In genomic region chr2:20934406-20934805, GRCm38 (mm10) we compare ENCODE assay signal across 24 mouse cellular contexts. TPM values are rescaled to one million over a fixed set of nuclear protein-coding genes. Genes with fewer than 3 reads are reported as not detected.
DNase-seq lines count a peak whose midpoint lies in the region; ATAC-seq and TF ChIP-seq lines count a peak whose summit lies in the region.
"Had no signal": no experiment of that assay in that cellular context is flagged by ENCODE, and none has a peak within 500 bp of the region (broad histone marks: within the 10 kb centered on the region; RNA-seq: fewer than 3 reads in every experiment).

No protein-coding gene starts in this region.

- H3K9ac ChIP-seq in heart, embryonic 12.5 days = 0 out of 2 replicates have a peak overlapping the region, but pooled peaks have one; percentile 22
- H3K9ac ChIP-seq in neural tube, embryonic 15.5 days (replicated peaks) = no peak overlapping the region
- H3K9ac ChIP-seq: embryonic facial prominence, embryonic 12.5 days; embryonic facial prominence, embryonic 15.5 days; forebrain, postnatal 0 days; heart, embryonic 13.5 days; hindbrain, embryonic 12.5 days; hindbrain, embryonic 15.5 days had no signal

- no peaks in the 10 kb centered on the region for H3K9me3 ChIP-seq in heart, embryonic 12.5 days (replicated peaks)
- H3K9me3 ChIP-seq in neural tube, embryonic 15.5 days (replicated peaks) = no peaks in the 10 kb centered on the region
- H3K9me3 ChIP-seq: embryonic facial prominence, embryonic 12.5 days; embryonic facial prominence, embryonic 15.5 days; heart, embryonic 13.5 days; hindbrain, embryonic 12.5 days; hindbrain, embryonic 15.5 days had no signal

- H3K4me3 ChIP-seq in heart, embryonic 12.5 days = no peak overlapping the region
- no peak overlapping the region for H3K4me3 ChIP-seq in neural tube, embryonic 15.5 days (replicated peaks)
- no peak overlapping the region for H3K4me3 ChIP-seq in layer of hippocampus, adult 2 months
- H3K4me3 ChIP-seq: embryonic facial prominence, embryonic 12.5 days; embryonic facial prominence, embryonic 15.5 days; heart, embryonic 13.5 days; hindbrain, embryonic 12.5 days; hindbrain, embryonic 15.5 days had no signal

- TF ChIP-seq CTCF in layer of hippocampus, adult 2 months (conservative IDR thresholded peaks at IDR 0.05) = no peak

- H3K4me1 ChIP-seq in heart, embryonic 12.5 days (replicated peaks) = peaks cover 68% of the 10 kb centered on the region
- peaks cover 15% of the 10 kb centered on the region for H3K4me1 ChIP-seq in neural tube, embryonic 15.5 days
- H3K4me1 ChIP-seq: embryonic facial prominence, embryonic 12.5 days had no signal

- 0 out of 2 replicates have a peak overlapping the region, but pooled peaks have one; percentile 8 for H3K27ac ChIP-seq in heart, embryonic 12.5 days (ENCODE audit: poor library complexity, severe bottlenecking)
- 0 out of 2 replicates have a peak overlapping the region, but pooled peaks have one; percentile 7 for H3K27ac ChIP-seq in neural tube, embryonic 15.5 days (replicated peaks)
- no peak overlapping the region for H3K27ac ChIP-seq in layer of hippocampus, adult 2 months
- H3K27ac ChIP-seq: embryonic facial prominence, embryonic 12.5 days; embryonic facial prominence, embryonic 15.5 days; heart, embryonic 13.5 days; hindbrain, embryonic 12.5 days; hindbrain, embryonic 15.5 days had no signal

- DNase-seq in heart, adult 18-20 months = no peak
- DNase-seq in neural tube, embryonic 10.5 days (ENCODE audit: extremely low spot score, low spot score) = no peak
- DNase-seq in ES-CJ7 (ENCODE audit: low read depth, low spot score) = peak; percentile 74
- DNase-seq in ZHBTc4 (ENCODE audit: low read depth, low spot score) = peak; percentile 87
- no peak for DNase-seq in layer of hippocampus, adult 2 months (ENCODE audit: low spot score in 2 of 2)
- DNase-seq in gastrocnemius, postnatal 36 days = no peak
- DNase-seq: adrenal gland, adult 8-10 months; adrenal gland, postnatal 36 days; cerebellum, adult 2 months; cerebellum, adult 9-11 months; cerebellum, postnatal 25 days; forebrain, postnatal 0 days; gastrocnemius, postnatal 25 days; heart, postnatal 14 days had no signal

- H3K4me2 ChIP-seq in heart, embryonic 12.5 days = no peak overlapping the region
- no peak overlapping the region for H3K4me2 ChIP-seq in neural tube, embryonic 15.5 days
- H3K4me2 ChIP-seq: embryonic facial prominence, embryonic 12.5 days; embryonic facial prominence, embryonic 15.5 days; heart, embryonic 13.5 days; hindbrain, embryonic 12.5 days; hindbrain, embryonic 15.5 days had no signal

- no peak for ATAC-seq in heart, embryonic 12.5 days (ENCODE audit: insufficient number of reproducible peaks, low FRiP score)
- ATAC-seq in neural tube, embryonic 15.5 days (ENCODE audit: low FRiP score) = no peak
- ATAC-seq: CD4-positive, CD25-positive, alpha-beta regulatory T cell, adult 4 months; forebrain, embryonic 14.5 days; forebrain, postnatal 0 days; intestine, postnatal 0 days had no signal

- H3K36me3 ChIP-seq in heart, embryonic 12.5 days = no peaks in the 10 kb centered on the region
- H3K36me3 ChIP-seq in neural tube, embryonic 15.5 days = no peaks in the 10 kb centered on the region
- H3K36me3 ChIP-seq: embryonic facial prominence, embryonic 12.5 days; embryonic facial prominence, embryonic 15.5 days; hindbrain, embryonic 12.5 days; hindbrain, embryonic 15.5 days had no signal

- intact Hi-C loops in gastrocnemius, postnatal 36 days (cut with DNase I) = no loop called here

- WGBS in heart, embryonic 12.5 days = 79% methylated on average over 9 of the region's 9 CpGs
- WGBS in neural tube, embryonic 15.5 days = 27% methylated on average over 9 of the region's 9 CpGs

- no peaks in the 10 kb centered on the region for H3K27me3 ChIP-seq in heart, embryonic 12.5 days (replicated peaks)
- H3K27me3 ChIP-seq in neural tube, embryonic 15.5 days (replicated peaks) = no peaks in the 10 kb centered on the region
- H3K27me3 ChIP-seq: embryonic facial prominence, embryonic 12.5 days; embryonic facial prominence, embryonic 15.5 days; heart, embryonic 13.5 days; hindbrain, embryonic 12.5 days; hindbrain, embryonic 15.5 days had no signal

RNA-seq across cellular contexts. Expression of gene Arhgap21, which starts 34.3 kb away (rescaled TPM):
- 28.2 and 32.2 TPM in 2 replicates for polyA plus RNA-seq in heart, embryonic 12.5 days (2016; fragmentation: Nextera tagmentation; extraction: Ambion mirVana)
- total RNA-seq in heart, adult 18-20 months (2021) = 10 to 100 TPM; 61.8 to 72.0 TPM
- polyA plus RNA-seq in neural tube, embryonic 15.5 days (2015; fragmentation: Nextera tagmentation; extraction: Ambion mirVana) = 25.7 and 27.6 TPM in 2 replicates
- total RNA-seq in layer of hippocampus, adult 2 months (2021) = 100 to 1,000 TPM; 358 to 386 TPM
- total RNA-seq in gastrocnemius, postnatal 36 days (2021) = 10 to 100 TPM; 25.2 to 28.7 TPM

Comparison
In these comparisons a context has a peak if more than half of its experiments do, and no peak if none do; other contexts are left out.
1. DNase-seq: peak in ES-CJ7 (single experiment) and ZHBTc4 (single experiment); none in heart, adult 18-20 months (0 of 2), neural tube, embryonic 10.5 days (single experiment), layer of hippocampus, adult 2 months (0 of 2) and gastrocnemius, postnatal 36 days (0 of 2).
2. RNA of gene Arhgap21, which starts 34.3 kb away (total RNA-seq): 358 to 386 TPM in layer of hippocampus, adult 2 months; 61.8 to 72.0 TPM in heart, adult 18-20 months and 25.2 to 28.7 TPM in gastrocnemius, postnatal 36 days; every median in the first group is over 4 times any median in the second.